Mouse (Mus musculus): ENCODE data around the gene Cdk17. TPM values are rescaled to one million over a fixed set of nuclear protein-coding genes. Genes with fewer than 3 reads are reported as not detected.

The Cdk17 gene
- polyA plus RNA-seq, 1 experiment: 9.5 TPM

DNA sequence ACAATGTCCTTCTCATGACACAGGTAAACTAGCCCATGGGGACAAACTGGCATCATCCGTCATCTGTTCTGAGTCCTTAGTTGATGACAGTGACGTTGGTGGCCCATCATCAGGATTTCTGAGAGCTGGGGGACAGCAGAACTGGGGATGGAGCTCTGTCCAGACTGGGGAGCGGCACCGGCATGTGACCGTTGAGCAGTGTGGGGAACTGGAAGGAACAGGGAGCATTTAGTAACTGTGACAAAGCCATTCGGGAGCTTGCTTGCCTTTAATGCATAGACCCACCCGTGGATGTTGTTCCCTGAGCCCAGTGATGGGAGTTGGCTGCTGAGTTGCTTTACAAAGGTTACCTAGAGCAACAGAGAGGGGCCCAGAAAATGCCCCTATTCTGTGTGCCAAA lies 89.2 kb downstream of the Cdk17 start:
- no peak for TF ChIP-seq POLR2A (IDR thresholded peaks at IDR 0.05; ENCODE audit: low read depth, low read length)
- TF ChIP-seq CTCF (conservative IDR thresholded peaks at IDR 0.05; ENCODE audit: insufficient read depth, insufficient read length, low read depth, low read length): no peak
- Histone ChIP-seq H3K27ac (ENCODE audit: insufficient read depth, low read depth, low read length) (no peak overlapping the region), H3K4me1 (ENCODE audit: control insufficient read depth, insufficient read depth, low read length) (0 out of 2 replicates have a peak, but pooled peaks cover 6% of the 10 kb centered on the region), H3K4me3 (ENCODE audit: insufficient read depth, low read depth, low read length) (no peak overlapping the region), H3K36me3 (ENCODE audit: control insufficient read depth, insufficient read depth, low read length) (no peaks in the 10 kb centered on the region), H3K27me3 (replicated peaks; ENCODE audit: control insufficient read depth, insufficient read depth, low read length) (no peaks in the 10 kb centered on the region)
- 77% methylated on average over 7 of the region's 7 CpGs for WGBS
- no peak for DNase-seq

DNA sequence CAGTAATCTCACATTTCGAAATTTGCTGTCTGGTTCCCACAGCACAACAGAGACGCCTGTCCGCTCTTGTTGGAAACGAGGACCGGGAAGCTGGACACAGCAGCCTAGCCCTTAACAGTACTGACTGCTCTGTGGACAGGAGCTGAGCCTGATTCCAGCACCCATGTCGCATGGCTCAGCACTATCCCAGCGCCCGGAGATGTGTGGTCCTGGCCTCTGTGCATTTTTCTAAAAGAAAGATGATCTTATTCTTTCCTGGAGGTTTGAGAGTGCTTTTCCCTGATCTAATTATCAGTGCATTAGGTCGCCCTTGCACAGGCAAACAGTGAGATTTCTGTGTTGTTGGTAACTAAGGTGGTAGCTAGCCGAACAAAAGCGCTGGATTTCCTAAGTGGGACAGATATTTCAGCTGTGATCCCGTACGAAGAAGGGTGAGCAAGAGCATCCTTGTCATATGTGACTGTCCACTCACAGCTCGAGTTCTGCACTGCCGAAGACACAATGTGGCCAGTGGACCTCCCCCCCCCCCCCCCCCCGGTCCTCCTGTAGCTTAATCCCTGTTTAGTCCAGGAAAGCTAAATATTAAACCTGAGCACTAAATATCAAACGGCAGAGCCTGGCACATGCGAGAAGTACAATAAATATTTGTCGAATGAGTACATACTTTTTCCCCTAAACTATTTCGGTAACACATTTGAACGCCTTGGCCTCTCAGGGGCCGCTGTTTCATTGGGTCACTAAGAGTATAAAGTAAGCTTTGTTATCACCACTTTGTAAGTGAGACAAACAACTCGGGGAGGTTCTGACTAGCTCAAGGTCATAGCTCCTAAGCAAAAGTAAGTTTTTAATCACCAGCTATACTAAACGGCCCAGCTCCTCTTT lies 90.0 kb downstream of the Cdk17 start:
- H3K4me1 ChIP-seq (ENCODE audit: control insufficient read depth, insufficient read depth, low read length): 0 out of 2 replicates have a peak, but pooled peaks cover 6% of the 10 kb centered on the region
- peak; percentile 40 for DNase-seq
- WGBS: 37% methylated on average over 24 of the region's 24 CpGs
- no peaks in the 10 kb centered on the region for H3K27me3 ChIP-seq (replicated peaks; ENCODE audit: control insufficient read depth, insufficient read depth, low read length)
- no peak overlapping the region for H3K4me3 ChIP-seq (ENCODE audit: insufficient read depth, low read depth, low read length)
- TF ChIP-seq POLR2A (IDR thresholded peaks at IDR 0.05; ENCODE audit: low read depth, low read length) (no peak), CTCF (conservative IDR thresholded peaks at IDR 0.05; ENCODE audit: insufficient read depth, insufficient read length, low read depth, low read length) (no peak)
- no peaks in the 10 kb centered on the region for H3K36me3 ChIP-seq (ENCODE audit: control insufficient read depth, insufficient read depth, low read length)
- peak overlapping the region; percentile 53 for H3K27ac ChIP-seq (ENCODE audit: insufficient read depth, low read depth, low read length)

DNA sequence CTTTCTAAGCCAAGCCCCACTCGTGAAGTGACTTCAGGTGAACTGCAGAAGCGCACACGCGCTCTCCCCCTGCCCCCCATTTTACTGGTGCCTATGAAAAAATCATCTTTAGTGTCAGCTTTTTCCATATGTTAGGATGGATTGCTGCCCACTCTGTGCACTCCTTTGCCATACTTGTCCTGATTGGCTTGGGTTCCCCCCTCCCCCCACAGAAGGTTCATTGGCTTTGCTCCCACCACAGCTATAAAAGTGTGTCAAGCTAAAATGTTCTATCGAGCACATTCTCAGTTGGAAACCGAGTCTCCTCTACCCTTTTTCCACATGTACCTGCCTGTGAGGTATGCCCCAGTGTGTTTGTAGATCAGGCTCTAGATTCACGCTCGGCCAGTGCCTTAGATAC lies 90.8 kb downstream of the Cdk17 start:
- Histone ChIP-seq H3K36me3 (ENCODE audit: control insufficient read depth, insufficient read depth, low read length) (no peaks in the 10 kb centered on the region), H3K4me3 (ENCODE audit: insufficient read depth, low read depth, low read length) (no peak overlapping the region), H3K4me1 (ENCODE audit: control insufficient read depth, insufficient read depth, low read length) (0 out of 2 replicates have a peak, but pooled peaks cover 6% of the 10 kb centered on the region), H3K27me3 (replicated peaks; ENCODE audit: control insufficient read depth, insufficient read depth, low read length) (no peaks in the 10 kb centered on the region), H3K27ac (ENCODE audit: insufficient read depth, low read depth, low read length) (peak overlapping the region; percentile 53; the same call in 1 of the 2 replicates)
- 60% methylated on average over 8 of the region's 8 CpGs for WGBS
- no peak for TF ChIP-seq POLR2A (IDR thresholded peaks at IDR 0.05; ENCODE audit: low read depth, low read length)
- no peak for TF ChIP-seq CTCF (conservative IDR thresholded peaks at IDR 0.05; ENCODE audit: insufficient read depth, insufficient read length, low read depth, low read length)
- no peak for DNase-seq

DNA sequence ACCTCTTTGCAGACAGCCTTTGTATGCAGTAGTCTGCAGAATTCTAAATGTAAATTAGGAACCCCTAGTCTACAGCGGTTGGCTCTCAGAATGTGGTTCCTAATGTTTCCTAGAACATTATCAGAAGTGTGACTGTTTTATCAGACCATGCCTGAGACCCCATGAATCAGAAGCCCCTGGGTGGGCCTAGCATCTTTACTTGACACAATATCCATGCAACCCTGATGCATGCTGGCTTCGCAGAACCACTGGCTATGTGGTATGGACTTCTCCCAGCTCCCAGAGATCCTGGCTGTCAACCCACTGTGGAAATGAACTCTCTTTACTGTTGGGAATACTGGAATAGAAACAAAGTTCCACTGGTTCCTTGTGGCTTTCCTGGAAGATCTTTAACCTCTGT lies 92.0 kb downstream of the Cdk17 start:
- WGBS: 99% methylated on average over 2 of the region's 2 CpGs
- TF ChIP-seq POLR2A (IDR thresholded peaks at IDR 0.05; ENCODE audit: low read depth, low read length): no peak
- no peak for TF ChIP-seq CTCF (conservative IDR thresholded peaks at IDR 0.05; ENCODE audit: insufficient read depth, insufficient read length, low read depth, low read length)
- H3K27ac ChIP-seq (ENCODE audit: insufficient read depth, low read depth, low read length): no peak overlapping the region
- H3K4me1 ChIP-seq (ENCODE audit: control insufficient read depth, insufficient read depth, low read length): 0 out of 2 replicates have a peak, but pooled peaks cover 6% of the 10 kb centered on the region
- DNase-seq: no peak
- H3K4me3 ChIP-seq (ENCODE audit: insufficient read depth, low read depth, low read length): no peak overlapping the region
- no peaks in the 10 kb centered on the region for H3K36me3 ChIP-seq (ENCODE audit: control insufficient read depth, insufficient read depth, low read length)
- no peaks in the 10 kb centered on the region for H3K27me3 ChIP-seq (replicated peaks; ENCODE audit: control insufficient read depth, insufficient read depth, low read length)

DNA sequence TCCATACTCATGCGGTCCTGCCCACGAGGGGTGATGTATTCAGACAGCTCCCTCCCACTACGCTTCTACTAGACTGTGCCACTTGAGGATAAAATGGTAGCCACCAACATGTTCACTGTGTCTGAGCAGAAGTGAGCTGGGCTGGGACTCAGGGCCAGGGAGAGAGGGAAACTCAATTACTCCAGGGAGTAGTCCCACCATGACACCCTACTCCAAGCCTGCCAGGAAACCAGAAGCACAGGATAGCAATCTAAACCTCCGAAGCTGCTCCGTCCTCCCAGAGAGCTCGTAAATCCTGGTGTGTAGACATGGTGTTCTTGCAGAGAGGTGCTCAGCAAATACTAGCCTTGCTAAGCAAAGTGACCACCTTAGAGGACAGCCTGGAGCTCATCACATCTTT lies 92.5 kb downstream of the Cdk17 start:
- WGBS: 75% methylated on average over 6 of the region's 6 CpGs
- TF ChIP-seq POLR2A (IDR thresholded peaks at IDR 0.05; ENCODE audit: low read depth, low read length) (no peak), CTCF (conservative IDR thresholded peaks at IDR 0.05; ENCODE audit: insufficient read depth, insufficient read length, low read depth, low read length) (no peak)
- Histone ChIP-seq H3K27me3 (replicated peaks; ENCODE audit: control insufficient read depth, insufficient read depth, low read length) (no peaks in the 10 kb centered on the region), H3K4me1 (ENCODE audit: control insufficient read depth, insufficient read depth, low read length) (0 out of 2 replicates have a peak, but pooled peaks cover 6% of the 10 kb centered on the region), H3K27ac (ENCODE audit: insufficient read depth, low read depth, low read length) (no peak overlapping the region), H3K36me3 (ENCODE audit: control insufficient read depth, insufficient read depth, low read length) (no peaks in the 10 kb centered on the region), H3K4me3 (ENCODE audit: insufficient read depth, low read depth, low read length) (no peak overlapping the region)
- DNase-seq: no peak

DNA sequence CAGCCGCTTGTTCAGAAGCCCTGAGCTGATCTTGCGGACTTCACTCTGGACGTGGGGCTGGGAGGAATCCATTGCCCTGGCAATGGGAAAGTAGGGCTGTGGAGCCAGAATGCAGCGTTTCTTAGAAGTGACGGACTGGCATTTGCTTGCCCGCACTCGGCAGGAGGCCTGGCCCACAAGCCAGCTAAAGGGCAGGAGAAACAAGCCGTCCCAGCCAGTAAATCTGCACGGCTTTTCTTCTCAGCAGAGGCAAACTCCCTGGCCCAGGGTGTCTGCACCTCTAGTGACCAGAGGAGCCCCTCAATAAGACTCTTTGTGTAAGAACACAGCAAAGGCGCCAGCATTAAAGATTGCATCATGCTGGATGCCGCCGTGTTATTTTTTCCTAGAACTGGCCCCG lies 94.6 kb downstream of the Cdk17 start:
- Histone ChIP-seq H3K36me3 (ENCODE audit: control insufficient read depth, insufficient read depth, low read length) (no peaks in the 10 kb centered on the region), H3K4me3 (ENCODE audit: insufficient read depth, low read depth, low read length) (no peak overlapping the region), H3K27me3 (replicated peaks; ENCODE audit: control insufficient read depth, insufficient read depth, low read length) (no peaks in the 10 kb centered on the region), H3K27ac (ENCODE audit: insufficient read depth, low read depth, low read length) (no peak overlapping the region), H3K4me1 (ENCODE audit: control insufficient read depth, insufficient read depth, low read length) (0 out of 2 replicates have a peak, but pooled peaks cover 6% of the 10 kb centered on the region)
- TF ChIP-seq POLR2A (IDR thresholded peaks at IDR 0.05; ENCODE audit: low read depth, low read length) (no peak), CTCF (conservative IDR thresholded peaks at IDR 0.05; ENCODE audit: insufficient read depth, insufficient read length, low read depth, low read length) (no peak)
- peak; percentile 54 for DNase-seq
- WGBS: 52% methylated on average over 13 of the region's 13 CpGs

DNA sequence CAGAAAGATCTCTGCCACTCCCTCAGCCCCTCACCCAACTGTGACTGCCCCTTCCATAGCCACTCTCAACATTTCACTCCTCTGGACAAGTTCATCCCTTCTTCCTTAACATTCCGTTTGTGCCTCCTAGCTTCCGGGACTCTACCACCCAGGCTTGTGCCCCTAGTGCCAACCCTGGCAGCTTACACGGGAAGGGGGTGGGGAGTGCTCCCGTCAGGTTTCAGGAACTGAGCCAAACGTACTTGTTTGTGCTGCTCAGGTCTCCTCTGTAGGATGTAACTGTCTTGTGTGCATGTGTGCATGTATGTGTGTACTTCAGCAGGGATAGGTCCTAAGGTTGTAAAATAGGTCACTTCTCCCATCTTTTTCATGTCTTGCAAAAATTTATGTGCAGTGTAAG lies 99.2 kb downstream of the Cdk17 start:
- TF ChIP-seq CTCF (conservative IDR thresholded peaks at IDR 0.05; ENCODE audit: insufficient read depth, insufficient read length, low read depth, low read length) (no peak), POLR2A (IDR thresholded peaks at IDR 0.05; ENCODE audit: low read depth, low read length) (no peak)
- Histone ChIP-seq H3K36me3 (ENCODE audit: control insufficient read depth, insufficient read depth, low read length) (no peaks in the 10 kb centered on the region), H3K4me3 (ENCODE audit: insufficient read depth, low read depth, low read length) (no peak overlapping the region), H3K4me1 (ENCODE audit: control insufficient read depth, insufficient read depth, low read length) (peaks cover 21% of the 10 kb centered on the region), H3K27me3 (replicated peaks; ENCODE audit: control insufficient read depth, insufficient read depth, low read length) (no peaks in the 10 kb centered on the region), H3K27ac (ENCODE audit: insufficient read depth, low read depth, low read length) (no peak overlapping the region)
- 47% methylated on average over 5 of the region's 5 CpGs for WGBS
- no peak for DNase-seq

Measured in kidney, adult 2 months (tissue).